Mouse (Mus musculus) CD4-positive, CD25-positive, alpha-beta regulatory T cell, adult 2 months (primary cell): ENCODE measurements around the gene Tab3.

Source experiments
- DNase-seq: peaks from one replicate; pipeline ENCODE4 v3.0.0-alpha.2; 2012; ENCODE audit warnings: low read depth, low spot score

Gene Tab3

GRCm38 (mm10) chrX:85573532-85574181 lies at the start of gene Tab3:
Tab3 (plus strand) TSS chrX:85574022.
- peak; percentile 96 for DNase-seq

- DNase-seq = no peak
Observed at GRCm38 (mm10) chrX:85525545-85525944, 48.3 kb upstream of the Tab3 start.

- DNase-seq = no peak
Observed at GRCm38 (mm10) chrX:85526263-85527019, 47.4 kb upstream of the Tab3 start.

GRCm38 (mm10) chrX:85558931-85559330 lies 14.9 kb upstream of the Tab3 start:
- DNase-seq = no peak

GRCm38 (mm10) chrX:85566256-85566655 lies 7.6 kb upstream of the Tab3 start:
- DNase-seq = no peak

- peak; percentile 59 for DNase-seq
Observed at GRCm38 (mm10) chrX:85574182-85574541, 340 bp downstream of the Tab3 start.

GRCm38 (mm10) chrX:85576310-85576709 lies 2.5 kb downstream of the Tab3 start:
- DNase-seq = no peak

GRCm38 (mm10) chrX:85580768-85581167 lies 6.9 kb downstream of the Tab3 start:
- DNase-seq = no peak

- no peak for DNase-seq
Observed at GRCm38 (mm10) chrX:85582517-85582916, 8.7 kb downstream of the Tab3 start.

- DNase-seq = peak; percentile 27
Observed at GRCm38 (mm10) chrX:85585575-85585974, 11.8 kb downstream of the Tab3 start.

GRCm38 (mm10) chrX:85614701-85615100 lies 40.9 kb downstream of the Tab3 start:
- no peak for DNase-seq

GRCm38 (mm10) chrX:85646204-85646777 lies 72.5 kb downstream of the Tab3 start:
- DNase-seq = peak; percentile 70

GRCm38 (mm10) chrX:85676808-85677207 lies 103.0 kb downstream of the Tab3 start:
- peak; percentile 64 for DNase-seq

- DNase-seq = no peak
Observed at GRCm38 (mm10) chrX:85682125-85682524, 108.3 kb downstream of the Tab3 start.

- peak; percentile 1 for DNase-seq
Observed at GRCm38 (mm10) chrX:85683723-85684122, 109.9 kb downstream of the Tab3 start.
